Mouse (Mus musculus) monocyte, adult 2 months (primary cell): Measurements from ENCODE around the gene Gm13199.

Experiments used
- DNase-seq, 2 experiments: peaks; one replicate each; pipeline ENCODE4 v3.0.0; 2022; ENCODE audit warnings: low spot score in 2 of 2, low read depth in 1 of 2

The Gm13199 gene

DNA sequence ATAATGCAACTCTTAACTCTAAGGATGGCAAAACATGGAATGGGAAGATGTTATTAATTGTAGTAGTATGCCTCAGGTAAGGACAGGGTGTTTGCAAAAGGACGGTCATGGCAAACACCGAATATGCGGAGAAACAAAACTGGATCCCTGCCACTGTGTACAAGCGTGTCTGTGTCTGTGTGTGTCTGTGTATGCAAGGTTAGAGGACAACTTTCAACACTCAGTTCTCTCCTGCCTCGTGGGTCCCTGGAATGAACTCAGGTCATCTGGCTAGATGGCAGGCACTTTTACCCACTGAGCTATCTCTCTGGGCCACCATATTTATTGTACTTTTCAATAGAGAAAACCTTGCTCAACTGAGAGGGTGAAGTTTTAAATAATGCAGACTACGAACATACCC lies 40.3 kb downstream of the Gm13199 start:
- DNase-seq = no peak

- no peak for DNase-seq
Measured at GRCm38 (mm10) chr2:5821264-5821663, 41.5 kb downstream of the Gm13199 start.
